Mouse (Mus musculus) brain, embryonic 14.5 days (tissue): ENCODE results near the gene Lxn. TPM values are rescaled to one million over a fixed set of nuclear protein-coding genes. Genes with fewer than 3 reads are reported as not detected.
A peak's percentile ranks its signal among the peaks of the same experiment; 100 is the strongest.

Experiments used
- DNase-seq: peaks from one replicate; pipeline ENCODE4 v3.0.0-alpha.2; 2011; ENCODE audit warnings: low read depth
- CTCF ChIP-seq: fragments of 200-500 bp; IDR thresholded peaks from 2 replicates; pipeline ENCODE4 v1.5.1; 2012; ENCODE audit warnings: inconsistent platforms, mild to moderate bottlenecking, moderate library complexity, borderline replicate concordance; ENCODE audit not compliant: insufficient read depth, insufficient read length; ENCODE audit errors: extremely low read depth
- POLR2A ChIP-seq: fragments of 200-500 bp; IDR thresholded peaks from 2 replicates; pipeline ENCODE4 v1.6.1; 2012; ENCODE audit warnings: mild to moderate bottlenecking, inconsistent platforms, borderline replicate concordance; ENCODE audit not compliant: poor library complexity, insufficient read depth, insufficient read length, severe bottlenecking; ENCODE audit errors: extremely low read depth
- polyA plus RNA-seq: library from polyadenylated mRNA; depleted of rRNA; stranded (reverse); fragments of >200 nt; gene quantifications from 2 replicates; pipeline ENCODE4 v1.2.3, GENCODE M21; 2012; rRNA removed

The Lxn gene
- polyA plus RNA-seq, 1 experiment: 83.2 TPM

DNA sequence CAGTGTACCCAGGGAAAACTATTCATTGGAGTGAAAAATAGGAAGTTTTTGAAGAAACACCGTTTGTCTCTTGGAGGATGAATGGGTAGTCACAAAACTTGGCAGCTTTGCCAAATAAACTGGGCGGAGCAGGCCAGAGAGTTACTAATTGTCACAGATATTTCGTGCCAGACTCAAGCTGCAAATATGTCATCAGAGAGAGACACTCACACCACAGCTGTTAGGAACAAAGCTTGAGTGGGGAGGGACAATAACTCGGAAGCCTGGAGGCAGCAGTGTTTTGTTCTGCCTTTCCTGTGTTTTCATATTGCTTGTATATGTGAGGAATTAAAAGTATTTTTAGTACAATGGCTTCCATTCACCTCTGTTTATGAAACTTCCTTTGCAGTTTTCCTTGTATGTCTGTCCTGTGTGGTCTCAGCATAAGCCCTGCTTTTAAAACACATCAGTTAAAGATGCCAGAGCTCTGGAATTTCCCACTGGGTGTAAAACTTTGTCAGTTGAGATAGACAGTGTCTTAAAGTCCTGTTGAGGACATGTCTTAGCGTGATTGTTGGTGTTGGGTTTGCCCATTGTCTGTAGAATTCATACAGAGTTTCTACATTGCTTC, 13.0 kb downstream of the Lxn start:
- DNase-seq: no peak
- TF ChIP-seq CTCF (no peak), POLR2A (no peak)

DNA sequence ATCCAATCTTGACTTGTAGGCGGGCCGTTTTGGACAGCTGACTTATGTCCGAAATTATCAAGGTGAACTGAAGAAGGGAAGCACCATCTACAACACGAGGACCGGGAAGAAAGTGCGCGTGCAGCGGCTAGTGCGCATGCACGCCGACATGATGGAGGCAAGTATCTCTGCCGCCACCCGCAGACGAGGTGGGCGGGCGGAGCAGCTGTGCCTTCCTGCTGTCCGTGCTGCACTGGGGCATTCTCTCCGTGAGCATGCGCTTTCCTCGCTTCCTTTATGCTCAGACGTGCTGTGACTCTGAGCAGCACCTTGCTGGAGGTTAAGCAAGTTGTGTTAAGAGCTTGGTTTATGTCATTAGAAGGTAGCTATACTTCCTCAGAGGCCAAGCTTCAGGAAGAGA, 14.1 kb downstream of the Lxn start:
- TF ChIP-seq POLR2A (no peak), CTCF (no peak)
- DNase-seq: no peak

DNA sequence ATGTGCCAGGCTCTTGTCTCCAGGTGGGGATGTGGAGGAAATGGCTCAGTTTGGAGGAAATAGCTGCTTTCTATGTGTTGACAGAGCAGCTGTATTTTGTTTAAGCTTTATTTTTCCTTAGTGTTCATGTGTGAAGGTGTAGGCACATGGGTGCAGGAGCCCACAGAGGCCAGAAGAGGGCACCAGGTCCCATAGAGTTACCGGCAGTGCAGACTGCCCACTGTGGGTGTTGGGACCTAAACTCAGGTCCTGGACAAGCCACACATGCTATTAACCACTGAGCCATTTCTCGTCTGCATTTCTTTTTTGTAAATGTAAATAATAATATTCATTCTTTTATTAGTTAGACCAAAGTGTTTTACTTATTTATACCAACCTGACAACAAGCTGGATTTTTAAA, 16.6 kb downstream of the Lxn start:
- peak; percentile 27; the same call in 1 of the 2 replicates for TF ChIP-seq CTCF
- TF ChIP-seq POLR2A: no peak
- DNase-seq: no peak

DNA sequence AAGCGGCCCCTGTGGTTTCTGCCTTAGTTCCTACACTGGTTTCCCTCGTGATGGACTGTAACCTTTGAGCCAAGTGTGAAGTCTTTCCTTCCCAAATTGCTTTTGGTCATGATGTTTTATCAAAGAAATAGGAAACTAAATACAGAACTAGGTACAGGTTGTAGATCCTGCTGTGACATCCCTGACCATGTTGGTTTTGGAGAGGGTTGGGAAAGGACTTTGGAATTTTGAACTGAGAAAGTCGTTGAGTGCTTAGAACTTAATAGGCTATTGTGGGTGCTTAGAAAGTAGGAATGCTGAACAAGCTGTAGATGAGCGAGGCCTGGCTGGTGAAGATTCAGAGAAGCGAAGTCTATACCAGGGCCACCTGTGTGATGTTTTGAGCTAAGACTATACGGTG, 29.7 kb downstream of the Lxn start:
- DNase-seq: no peak
- no peak for TF ChIP-seq CTCF
- TF ChIP-seq POLR2A: no peak

DNA sequence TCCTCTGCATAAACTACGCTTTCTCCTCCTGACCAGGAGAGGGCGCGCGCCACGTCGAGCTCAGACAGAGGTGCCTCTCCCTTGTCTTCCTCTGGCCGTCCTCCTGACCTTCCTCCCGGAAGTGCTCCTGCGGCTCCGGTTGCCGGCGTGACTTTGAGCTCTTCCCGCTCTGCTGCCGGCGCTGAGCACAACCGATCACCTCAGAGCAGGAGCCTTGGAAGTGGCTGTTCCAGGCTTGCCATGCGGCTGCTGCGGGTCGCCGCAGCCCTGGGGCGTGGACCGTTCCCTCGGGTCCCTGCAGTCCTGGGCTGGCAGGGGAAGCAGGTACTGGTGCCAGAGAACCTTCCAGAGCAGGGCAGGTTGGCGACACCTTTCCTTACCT, 33.7 kb downstream of the Lxn start, which contains the start of gene Gfm1:
Gene Gfm1 (plus strand): TSS at position 98 of the 382 bp plus-strand sequence.
- TF ChIP-seq POLR2A (peak; percentile 42; the same call in 1 of the 2 replicates), CTCF (peak; percentile 93)
- peak; percentile 96 for DNase-seq

DNA sequence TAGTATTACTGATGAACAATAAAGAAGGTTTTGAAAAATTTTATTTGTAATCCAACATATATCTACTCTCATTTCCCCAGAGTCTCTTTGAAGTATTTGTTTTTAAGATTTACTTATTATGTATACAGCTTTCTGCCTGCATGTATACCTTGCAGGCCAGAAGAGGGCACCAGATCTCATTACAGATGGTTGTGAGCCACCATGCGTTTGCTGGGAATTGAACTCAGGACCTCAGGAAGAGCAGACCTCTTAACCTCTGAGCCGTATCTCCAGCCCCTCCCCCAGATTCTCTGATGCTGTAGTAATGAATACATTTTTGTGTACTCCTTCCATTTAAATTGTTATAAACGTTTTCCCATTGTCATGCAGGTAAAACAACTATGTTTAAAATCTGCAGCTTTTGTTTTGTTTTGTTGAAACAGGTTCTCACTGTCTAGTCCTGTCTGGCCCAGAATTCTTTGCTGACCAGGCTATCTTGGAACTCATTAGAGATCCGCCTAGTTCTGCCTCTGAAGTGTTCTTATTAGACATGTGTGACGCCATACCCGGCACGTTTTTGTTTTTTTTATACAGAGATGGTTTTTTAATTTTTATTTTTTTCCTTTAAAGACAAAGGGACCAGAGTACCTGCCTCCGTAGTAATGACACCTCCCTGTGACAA, 34.3 kb downstream of the Lxn start:
- no peak for DNase-seq
- TF ChIP-seq CTCF (no peak), POLR2A (no peak)

Other genes with a start within 250 kb of the Lxn start
- 11.1 and 14.0 TPM in 2 replicates for gene Mlf1, start 89.8 kb downstream of the Lxn start, polyA plus RNA-seq
- gene Gm17402, start 88.8 kb downstream of the Lxn start, polyA plus RNA-seq: not detected in 2 replicates
- 22.5 and 24.2 TPM in 2 replicates for gene Gfm1, start 33.8 kb downstream of the Lxn start, polyA plus RNA-seq
- 0.83 and 1.00 TPM in 2 replicates for gene Rarres1, start 51.6 kb upstream of the Lxn start, polyA plus RNA-seq
- gene Mfsd1, start 118.8 kb upstream of the Lxn start, polyA plus RNA-seq: 24.1 and 29.3 TPM in 2 replicates